Mouse (Mus musculus): ENCODE measurements at regions not wholly inside any gene's neighbourhood (a gene's known extent, or its start where the extent isn't known, plus 50 kb on each side); places are given as distances from the start of the nearest gene placed in this dataset.

DNA sequence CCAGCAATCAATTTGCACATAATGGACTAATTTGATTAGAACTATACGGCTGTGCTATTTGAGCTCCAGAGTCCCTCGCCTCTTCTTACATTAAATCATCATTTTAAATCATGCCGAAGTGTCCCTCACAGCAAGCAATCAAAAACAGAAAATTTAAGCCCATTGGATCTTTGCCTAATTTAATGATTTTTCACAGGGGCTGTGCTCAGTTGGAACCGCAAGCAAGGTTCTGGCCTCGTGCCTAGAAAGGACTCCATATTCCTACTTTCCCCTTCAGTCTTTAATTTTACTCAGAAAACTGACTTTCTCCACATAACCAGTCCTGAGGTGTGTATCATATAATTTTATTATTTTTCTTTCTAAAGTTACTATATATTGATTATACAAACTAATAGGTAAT, 339.8 kb downstream of the Wdr72 start:
- TF ChIP-seq CTCF (IDR thresholded peaks at IDR 0.05; ENCODE audit: low read depth, low read length) = no peak
- TF ChIP-seq POLR2A (IDR thresholded peaks at IDR 0.05; ENCODE audit: borderline replicate concordance, low read depth, low read length) = no peak
